Mouse (Mus musculus) left cerebral cortex, adult 9 months (tissue): ENCODE measurements around the gene Heatr5a.

Experiments
- DNase-seq, 2 experiments: peaks; one replicate each; pipeline ENCODE4 v3.0.0; 2022; ENCODE audit warnings: low spot score in 2 of 2

Gene Heatr5a

GRCm38 (mm10) chr12:51845261-51845660, 125.9 kb downstream of the Heatr5a start:
- no peak for DNase-seq

- peak; percentile 67 to 95 for DNase-seq
Observed at GRCm38 (mm10) chr12:51844771-51845256, 126.3 kb downstream of the Heatr5a start.

- DNase-seq = no peak
Observed at GRCm38 (mm10) chr12:51843576-51844520, 127.3 kb downstream of the Heatr5a start.

GRCm38 (mm10) chr12:51842081-51842864, 128.8 kb downstream of the Heatr5a start:
- no peak for DNase-seq

- no peak for DNase-seq
Observed at GRCm38 (mm10) chr12:51839856-51840255, 131.3 kb downstream of the Heatr5a start.

- DNase-seq = no peak
Observed at GRCm38 (mm10) chr12:51835219-51835618, 135.9 kb downstream of the Heatr5a start.

- no peak for DNase-seq
Observed at GRCm38 (mm10) chr12:51831931-51832330, 139.2 kb downstream of the Heatr5a start.

GRCm38 (mm10) chr12:51831296-51831695, 139.8 kb downstream of the Heatr5a start:
- DNase-seq = no peak

- no peak for DNase-seq
Observed at GRCm38 (mm10) chr12:51830671-51831070, 140.4 kb downstream of the Heatr5a start.

GRCm38 (mm10) chr12:51830077-51830402, 141.1 kb downstream of the Heatr5a start:
- no peak for DNase-seq

GRCm38 (mm10) chr12:51829290-51830076, 141.6 kb downstream of the Heatr5a start, which contains the start of gene Hectd1:
Gene Hectd1 (minus strand): TSS chr12:51829536.
- DNase-seq = peak; percentile 31 to 74

GRCm38 (mm10) chr12:51828716-51829289, 142.3 kb downstream of the Heatr5a start:
- peak; percentile 13 to 14 for DNase-seq

GRCm38 (mm10) chr12:51827958-51828650, 143.0 kb downstream of the Heatr5a start:
- no peak for DNase-seq
